Mouse (Mus musculus) lung, embryonic 14.5 days (tissue): ENCODE results near the gene Haghl. TPM values are rescaled to one million over a fixed set of nuclear protein-coding genes. Genes with fewer than 3 reads are reported as not detected.
"Not testable (repeated sequence)": the region's sequence is repeated elsewhere in the genome, so short reads cannot be mapped to it uniquely, and the experiment has no call there.

Experiments used
- ATAC-seq: fragments of 200-750 bp; cut with Nextera tagmentation; 2 replicates; pipeline ENCODE4 v1.8.0; 2017; ENCODE audit warnings: mild to moderate bottlenecking, moderate TSS enrichment, moderate library complexity; ENCODE audit not compliant: insufficient read depth
- DNase-seq: peaks from one replicate; pipeline ENCODE4 v3.0.0-alpha.2; 2015
- H3K27ac ChIP-seq: fragments of 300-500 bp; sonication (generic); 2 replicates; pipeline ENCODE4 v1.5.1; 2014; ENCODE audit warnings: low read depth, mild to moderate bottlenecking, moderate library complexity
- H3K27me3 ChIP-seq: fragments of 300-500 bp; sonication (generic); 2 replicates; pipeline ENCODE4 v1.6.1; 2014; ENCODE audit warnings: low read length, control low read depth; ENCODE audit not compliant: insufficient read depth
- H3K36me3 ChIP-seq: fragments of 300-500 bp; sonication (generic); 2 replicates; pipeline ENCODE4 v1.6.1; 2014; ENCODE audit warnings: control low read depth; ENCODE audit not compliant: insufficient read depth
- H3K4me1 ChIP-seq: fragments of 300-500 bp; sonication (generic); 2 replicates; pipeline ENCODE4 v1.6.1; 2014; ENCODE audit warnings: antibody characterized with exemption, control low read depth; ENCODE audit not compliant: insufficient read depth
- H3K4me2 ChIP-seq: fragments of 300-500 bp; sonication (generic); 2 replicates; pipeline ENCODE4 v1.6.1; 2014; ENCODE audit warnings: mild to moderate bottlenecking
- H3K4me3 ChIP-seq: fragments of 300-500 bp; sonication (generic); 2 replicates; pipeline ENCODE4 v1.5.1; 2014; ENCODE audit warnings: low read depth, low read length
- H3K9ac ChIP-seq: fragments of 300-500 bp; sonication (generic); 2 replicates; pipeline ENCODE4 v1.6.1; 2014
- H3K9me3 ChIP-seq: fragments of 300-500 bp; sonication (generic); 2 replicates; pipeline ENCODE4 v1.6.1; 2016; ENCODE audit warnings: low read depth, low read length, control low read depth
- CTCF ChIP-seq: IDR thresholded peaks from 2 replicates; pipeline ENCODE4 v1.5.1; 2016; ENCODE audit warnings: antibody characterized with exemption, low read depth
- WGBS: fragments of 180-500 bp; shearing (Covaris S2); extraction: QIAGEN DNeasy Blood & Tissue Kit; methylation state at CpG from one replicate; pipeline ENCODE4 v1.1.7; 2014; 5-methylcytosine and 5-hydroxymethylcytosine counted together
- polyA plus RNA-seq: library from polyadenylated mRNA; unstranded; fragments of >200 nt; fragmentation: Nextera tagmentation; extraction: Ambion mirVana; gene quantifications from 2 replicates; pipeline ENCODE4 v1.2.1, GENCODE M21; 2014

Haghl gene
- polyA plus RNA-seq, 1 experiment from 2014 or later = 55.1 TPM

DNA sequence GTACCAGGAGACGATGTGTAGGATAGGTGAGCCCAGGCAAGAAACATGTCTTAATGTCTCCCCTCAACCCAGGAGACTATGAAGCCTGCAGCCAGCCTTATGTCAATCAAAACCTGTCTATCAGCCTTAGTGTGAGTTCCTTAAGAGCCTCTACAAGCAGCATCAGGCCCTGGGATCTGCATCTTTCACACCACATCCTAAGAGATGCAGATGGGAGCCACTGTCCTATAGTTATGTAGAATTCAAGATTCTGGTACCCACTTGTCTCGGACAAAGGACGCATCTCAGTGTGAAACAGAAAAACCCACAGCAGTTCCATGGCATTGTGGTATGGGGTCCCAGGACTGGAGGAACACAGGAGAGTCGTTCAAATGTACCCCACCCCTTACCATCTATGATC lies 30.4 kb downstream of the Haghl start:
- no peak for ATAC-seq
- WGBS = 65% methylated on average over 4 of the region's 4 CpGs
- no peaks in the 10 kb centered on the region for H3K36me3 ChIP-seq
- TF ChIP-seq CTCF = no peak
- H3K27ac ChIP-seq = 0 out of 2 replicates have a peak overlapping the region, but pooled peaks have one; percentile 3
- no peaks in the 10 kb centered on the region for H3K9me3 ChIP-seq
- H3K4me2 ChIP-seq = no peak overlapping the region
- no peak for DNase-seq
- 0 out of 2 replicates have a peak, but pooled peaks cover 6% of the 10 kb centered on the region for H3K4me1 ChIP-seq
- H3K4me3 ChIP-seq = no peak overlapping the region
- H3K9ac ChIP-seq = no peak overlapping the region
- H3K27me3 ChIP-seq = no peaks in the 10 kb centered on the region

- H3K9ac ChIP-seq = no peak within 1 kb of the TSS
- WGBS = 76% methylated on average over 9 of the region's 9 CpGs
- no peak within 1 kb of the TSS for H3K27ac ChIP-seq
- no peaks in the 10 kb centered on the region for H3K27me3 ChIP-seq
- DNase-seq (no peak), ATAC-seq (no peak)
- H3K4me3 ChIP-seq = no peak within 1 kb of the TSS
- no peak for TF ChIP-seq CTCF
- H3K4me1 ChIP-seq = 0 out of 2 replicates have a peak, but pooled peaks cover 6% of the 10 kb centered on the region
- no peak within 1 kb of the TSS for H3K4me2 ChIP-seq
- H3K9me3 ChIP-seq = no peaks in the 10 kb centered on the region
- no peaks in the 10 kb centered on the region for H3K36me3 ChIP-seq
Measured at GRCm38 (mm10) chr17:25754241-25754640, 31.2 kb downstream of the Haghl start, which contains the start of gene Msln. TSS of gene Msln (minus strand) at chr17:25754378.

- Histone ChIP-seq H3K27me3 (no peaks in the 10 kb centered on the region), H3K4me3 (no peak overlapping the region), H3K4me2 (0 out of 2 replicates have a peak overlapping the region, but pooled peaks have one; percentile 7), H3K36me3 (no peaks in the 10 kb centered on the region), H3K27ac (0 out of 2 replicates have a peak overlapping the region, but pooled peaks have one; percentile 15), H3K9ac (no peak overlapping the region), H3K4me1 (0 out of 2 replicates have a peak, but pooled peaks cover 6% of the 10 kb centered on the region), H3K9me3 (no peaks in the 10 kb centered on the region)
- ATAC-seq = 0 out of 2 replicates have a peak, but pooled peaks have one; percentile 16
- no peak for TF ChIP-seq CTCF
- 8% methylated on average over 5 of the region's 5 CpGs for WGBS
- DNase-seq = peak; percentile 80
Measured at GRCm38 (mm10) chr17:25751446-25751845, 34.0 kb downstream of the Haghl start.

GRCm38 (mm10) chr17:25749314-25749713 lies 36.2 kb downstream of the Haghl start:
- WGBS = 71% methylated on average over 6 of the region's 6 CpGs
- ATAC-seq (no peak), DNase-seq (no peak)
- no peak overlapping the region for H3K4me2 ChIP-seq
- no peak overlapping the region for H3K9ac ChIP-seq
- no peak overlapping the region for H3K4me3 ChIP-seq
- no peaks in the 10 kb centered on the region for H3K36me3 ChIP-seq
- TF ChIP-seq CTCF = no peak
- H3K27me3 ChIP-seq = no peaks in the 10 kb centered on the region
- H3K9me3 ChIP-seq = no peaks in the 10 kb centered on the region
- H3K27ac ChIP-seq = no peak overlapping the region
- H3K4me1 ChIP-seq = 0 out of 2 replicates have a peak, but pooled peaks cover 4% of the 10 kb centered on the region

DNA sequence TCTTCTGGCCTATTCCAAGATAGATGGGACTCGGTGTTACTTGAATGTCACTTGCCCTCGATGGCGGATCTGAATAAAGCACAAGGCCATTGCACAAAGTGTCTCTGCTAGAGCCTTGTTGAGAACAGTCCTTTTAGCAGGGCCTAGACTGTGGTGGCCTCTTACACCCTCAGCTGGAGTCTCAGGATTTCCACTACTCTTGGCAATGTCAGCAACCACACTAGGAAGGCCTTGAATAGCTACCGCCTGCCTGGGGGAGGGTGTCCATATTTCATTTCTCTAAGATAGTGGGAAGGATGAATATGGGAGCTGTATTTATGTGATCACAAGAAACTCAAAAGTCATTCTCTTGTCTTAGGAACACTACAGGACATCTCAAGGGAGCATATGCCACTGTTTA lies 37.2 kb downstream of the Haghl start:
- H3K27ac ChIP-seq = no peak overlapping the region
- H3K9me3 ChIP-seq = no peaks in the 10 kb centered on the region
- no peak overlapping the region for H3K4me2 ChIP-seq
- H3K4me1 ChIP-seq = 0 out of 2 replicates have a peak, but pooled peaks cover 4% of the 10 kb centered on the region
- WGBS = 86% methylated on average over 4 of the region's 4 CpGs
- no peaks in the 10 kb centered on the region for H3K27me3 ChIP-seq
- no peaks in the 10 kb centered on the region for H3K36me3 ChIP-seq
- no peak overlapping the region for H3K4me3 ChIP-seq
- DNase-seq = no peak
- TF ChIP-seq CTCF = no peak
- H3K9ac ChIP-seq = no peak overlapping the region
- ATAC-seq = no peak

GRCm38 (mm10) chr17:25744311-25744710 lies 41.2 kb downstream of the Haghl start:
- Histone ChIP-seq H3K4me3 (no peak overlapping the region), H3K27ac (no peak overlapping the region), H3K9me3 (no peaks in the 10 kb centered on the region), H3K4me2 (no peak overlapping the region), H3K27me3 (no peaks in the 10 kb centered on the region), H3K9ac (no peak overlapping the region), H3K4me1 (no peaks in the 10 kb centered on the region), H3K36me3 (no peaks in the 10 kb centered on the region)
- 65% methylated on average over 10 of the region's 10 CpGs for WGBS
- ATAC-seq (no peak), DNase-seq (no peak)
- no peak for TF ChIP-seq CTCF

DNA sequence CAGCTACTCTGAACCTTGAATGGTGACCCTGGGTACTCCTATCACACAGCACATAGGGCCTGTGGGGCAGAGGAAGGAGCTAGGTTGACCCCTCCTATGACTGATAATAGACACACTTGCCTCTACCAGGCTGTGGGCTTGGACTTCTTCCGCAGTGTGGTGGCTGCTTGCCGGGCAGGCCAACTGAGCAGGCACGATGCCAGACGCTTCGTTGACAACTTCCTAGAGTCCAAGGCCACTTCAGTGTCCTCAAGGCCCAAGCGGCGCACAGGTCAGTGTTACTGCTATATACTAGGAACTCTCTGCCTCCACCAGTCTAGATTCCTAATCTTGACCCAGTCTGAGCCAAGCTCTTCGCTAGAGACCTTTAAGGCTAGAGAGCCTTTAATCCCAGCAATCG lies 41.6 kb downstream of the Haghl start:
- DNase-seq (no peak), ATAC-seq (no peak)
- Histone ChIP-seq H3K36me3 (no peaks in the 10 kb centered on the region), H3K27ac (no peak overlapping the region), H3K4me2 (no peak overlapping the region), H3K9me3 (no peaks in the 10 kb centered on the region), H3K4me1 (no peaks in the 10 kb centered on the region), H3K27me3 (no peaks in the 10 kb centered on the region), H3K4me3 (no peak overlapping the region), H3K9ac (no peak overlapping the region)
- 89% methylated on average over 9 of the region's 9 CpGs for WGBS
- no peak for TF ChIP-seq CTCF

DNA sequence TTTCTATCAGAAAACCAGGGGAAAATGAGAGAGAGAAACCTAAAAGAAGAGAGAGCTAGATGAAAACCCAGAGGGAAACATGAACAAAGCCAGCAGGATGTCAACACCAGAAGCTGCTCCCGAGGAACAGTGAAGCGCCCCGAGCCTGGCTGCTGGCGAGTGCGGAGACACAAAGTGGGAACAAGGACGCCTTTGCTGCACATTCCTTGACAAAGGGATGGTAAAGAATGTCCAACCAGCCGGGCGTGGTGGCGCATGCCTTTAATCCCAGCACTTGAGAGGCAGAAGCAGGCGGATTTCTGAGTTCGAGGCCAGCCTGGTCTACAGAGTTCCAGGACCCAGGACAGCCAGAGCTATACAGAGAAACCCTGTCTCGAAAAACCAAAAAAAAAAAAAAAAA lies 44.0 kb downstream of the Haghl start:
- 68% methylated on average over 12 of the region's 12 CpGs for WGBS
- H3K4me1 ChIP-seq, H3K9ac ChIP-seq: not testable (repeated sequence)

More for the DNA sequence above, 44.0 kb downstream of the Haghl start:
- H3K27ac ChIP-seq, H3K27me3 ChIP-seq, H3K9me3 ChIP-seq, H3K4me3 ChIP-seq, ATAC-seq, H3K4me2 ChIP-seq, H3K36me3 ChIP-seq, DNase-seq: not testable (repeated sequence)
